Mouse (Mus musculus) myocyte (in vitro differentiated cells): ENCODE data around the gene Kras.

Experiments used
- CEBPB ChIP-seq: IDR thresholded peaks from 2 replicates; pipeline ENCODE4 v1.6.1; 2011; ENCODE audit warnings: mild to moderate bottlenecking, moderate library complexity; ENCODE audit not compliant: poor library complexity, insufficient read depth, severe bottlenecking
- MAX ChIP-seq: IDR thresholded peaks from one replicate; pipeline ENCODE4 v1.6.1; 2011; ENCODE audit warnings: low read depth, mild to moderate bottlenecking, control low read depth
- MYOD1 ChIP-seq, 3 experiments: IDR thresholded peaks; one replicate each; pipeline ENCODE4 v1.6.1; 2011; ENCODE audit warnings: control low read depth in 2 of 3, low read depth in 2 of 3, mild to moderate bottlenecking in 2 of 3, moderate library complexity in 1 of 3; ENCODE audit not compliant: insufficient read length in 2 of 3, control insufficient read depth in 1 of 3
- MYOG ChIP-seq, 3 experiments: IDR thresholded peaks; one replicate each; pipeline ENCODE4 v1.6.1; 2011; ENCODE audit warnings: control low read depth in 2 of 3, low read depth in 2 of 3, mild to moderate bottlenecking in 2 of 3; ENCODE audit not compliant: insufficient read length in 2 of 3, control insufficient read depth in 1 of 3, insufficient read depth in 1 of 3
- POLR2A ChIP-seq: IDR thresholded peaks from one replicate; pipeline ENCODE4 v1.6.1; 2011; ENCODE audit warnings: low read depth, mild to moderate bottlenecking, control low read depth, moderate library complexity; ENCODE audit not compliant: insufficient read length
- POLR2AphosphoS2 ChIP-seq: IDR thresholded peaks from one replicate; pipeline ENCODE4 v1.6.1; 2011; ENCODE audit warnings: low read depth, control low read depth; ENCODE audit not compliant: insufficient read length
- SRF ChIP-seq: IDR thresholded peaks from one replicate; pipeline ENCODE4 v1.6.1; 2011; ENCODE audit warnings: low read depth; ENCODE audit not compliant: control insufficient read depth, insufficient read length
- TCF12 ChIP-seq: IDR thresholded peaks from one replicate; pipeline ENCODE4 v1.6.1; 2011; ENCODE audit warnings: mild to moderate bottlenecking, control low read depth; ENCODE audit not compliant: poor library complexity, insufficient read depth, severe bottlenecking
- USF1 ChIP-seq: IDR thresholded peaks from one replicate; pipeline ENCODE4 v1.6.1; 2011; ENCODE audit warnings: low read depth, mild to moderate bottlenecking, control low read depth, moderate library complexity

DNA sequence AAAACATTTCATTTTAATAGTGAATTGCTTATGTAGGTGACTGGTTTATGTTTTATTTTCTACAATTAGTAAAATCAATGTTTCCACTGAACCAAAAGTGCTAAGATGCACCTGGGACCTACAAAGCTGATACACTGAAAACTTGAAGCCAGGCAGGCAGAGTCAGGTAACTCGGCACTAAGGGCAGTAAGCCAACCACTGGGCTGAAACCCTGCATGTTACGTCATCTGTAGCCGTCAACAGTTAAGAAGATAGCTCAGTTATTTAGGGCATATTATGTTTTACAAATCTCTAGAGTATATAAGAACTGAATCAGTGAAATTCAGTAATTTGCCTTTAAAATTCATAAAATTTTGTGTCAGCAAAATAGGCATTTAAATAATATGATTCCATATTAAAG lies 23.7 kb downstream of the Kras start:
- TF ChIP-seq POLR2A (no peak), USF1 (no peak), SRF (no peak), MAX (no peak), TCF12 (no peak), CEBPB (no peak), POLR2AphosphoS2 (no peak), MYOG (IDR thresholded peaks at IDR 0.05; ENCODE audit: control insufficient read depth in 1 of 3, insufficient read depth in 1 of 3, insufficient read length in 2 of 3, low read depth in 2 of 3) (no peak), MYOD1 (IDR thresholded peaks at IDR 0.05; ENCODE audit: control insufficient read depth in 1 of 3, insufficient read length in 2 of 3, low read depth in 2 of 3) (no peak)
